Mouse (Mus musculus) neural tube, embryonic 13.5 days (tissue): ENCODE measurements around the gene Taf1b. TPM values are rescaled to one million over a fixed set of nuclear protein-coding genes. Genes with fewer than 3 reads are reported as not detected.
A peak's percentile ranks its signal among the peaks of the same experiment; 100 is the strongest.
"Not testable (repeated sequence)": the region's sequence is repeated elsewhere in the genome, so short reads cannot be mapped to it uniquely, and the experiment has no call there.

ENCODE experiments used
- ATAC-seq: fragments of 200-750 bp; cut with Nextera tagmentation; 2 replicates; pipeline ENCODE4 v1.8.0; 2017; ENCODE audit warnings: low read depth, mild to moderate bottlenecking, moderate TSS enrichment, moderate library complexity
- H3K27ac ChIP-seq: fragments of 300-500 bp; sonication (generic); replicated peaks from 2 replicates; pipeline ENCODE4 v1.5.1; 2015; ENCODE audit warnings: moderate library complexity, mild to moderate bottlenecking, inconsistent platforms
- H3K27me3 ChIP-seq: fragments of 300-500 bp; sonication (generic); 2 replicates; pipeline ENCODE4 v1.6.1; 2015; ENCODE audit warnings: mild to moderate bottlenecking, inconsistent platforms
- H3K36me3 ChIP-seq: fragments of 300-500 bp; sonication (generic); 2 replicates; pipeline ENCODE4 v1.6.1; 2015; ENCODE audit warnings: mild to moderate bottlenecking, inconsistent platforms
- H3K4me1 ChIP-seq: fragments of 300-500 bp; sonication (generic); replicated peaks from 2 replicates; pipeline ENCODE4 v1.6.1; 2015; ENCODE audit warnings: inconsistent platforms
- H3K4me2 ChIP-seq: fragments of 300-500 bp; sonication (generic); 2 replicates; pipeline ENCODE4 v1.6.1; 2015; ENCODE audit warnings: inconsistent platforms, mild to moderate bottlenecking, moderate library complexity
- H3K4me3 ChIP-seq: fragments of 300-500 bp; sonication (generic); 2 replicates; pipeline ENCODE4 v1.5.1; 2015; ENCODE audit warnings: mild to moderate bottlenecking, inconsistent platforms
- H3K9ac ChIP-seq: fragments of 300-500 bp; sonication (generic); 2 replicates; pipeline ENCODE4 v1.6.1; 2015; ENCODE audit warnings: moderate library complexity, mild to moderate bottlenecking, inconsistent platforms
- H3K9me3 ChIP-seq: fragments of 300-500 bp; sonication (generic); 2 replicates; pipeline ENCODE4 v1.6.1; 2016; ENCODE audit warnings: inconsistent platforms
- WGBS: fragments of 180-500 bp; shearing (Covaris S2); methylation state at CpG from one replicate; pipeline ENCODE4 v1.1.7; 2015; 5-methylcytosine and 5-hydroxymethylcytosine counted together
- polyA plus RNA-seq: library from polyadenylated mRNA; unstranded; fragments of >200 nt; fragmentation: Nextera tagmentation; extraction: Ambion mirVana; gene quantifications from 2 replicates; pipeline ENCODE4 v1.2.1, GENCODE M21; 2015

Taf1b gene
- polyA plus RNA-seq, 1 experiment from 2014 or later: 33.8 TPM

DNA sequence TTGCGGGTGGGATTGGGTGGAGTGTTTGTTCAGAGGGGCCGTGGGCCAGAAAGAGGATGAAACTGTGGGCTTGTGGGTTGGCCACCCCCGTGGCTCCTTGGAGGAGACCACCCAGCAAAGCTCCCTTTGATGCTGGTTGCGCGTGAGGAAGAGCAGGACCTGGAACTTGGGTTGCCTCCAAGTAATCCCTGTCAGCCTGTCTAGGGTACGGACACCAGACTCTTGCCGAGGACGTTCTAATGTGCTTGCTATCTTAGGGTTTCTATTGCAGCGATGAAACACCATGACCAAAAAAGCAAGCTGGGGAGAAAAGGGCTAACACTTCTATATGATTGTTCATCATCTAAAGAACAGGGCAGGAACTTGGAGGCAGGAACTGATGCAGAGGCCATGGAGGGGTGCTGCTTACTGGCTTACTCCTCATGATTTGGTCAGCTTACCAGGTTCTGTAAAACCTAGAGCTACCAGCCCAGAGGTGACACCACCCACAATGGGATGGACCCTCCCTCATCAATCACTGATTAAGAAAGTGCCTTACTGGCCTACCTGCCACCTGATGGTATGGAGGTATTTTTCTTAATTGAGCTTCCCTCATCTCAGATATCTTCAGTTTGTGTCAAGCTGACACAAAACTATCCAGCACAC is 804 bp downstream of the Taf1b start:
- peak; percentile 82 for ATAC-seq
- peak overlapping the region; percentile 60 for H3K4me2 ChIP-seq
- peak overlapping the region; percentile 76 for H3K9ac ChIP-seq
- H3K4me1 ChIP-seq, H3K36me3 ChIP-seq, H3K27me3 ChIP-seq, H3K9me3 ChIP-seq: not testable (repeated sequence)
- peak overlapping the region; percentile 57; the same call in 1 of the 2 replicates for H3K27ac ChIP-seq
- 5% methylated on average over 9 of the region's 9 CpGs for WGBS
- peak overlapping the region; percentile 68 for H3K4me3 ChIP-seq

GRCm38 (mm10) chr12:24517118-24517517 is 19.0 kb downstream of the Taf1b start:
- Histone ChIP-seq H3K4me2 (no peak overlapping the region), H3K4me1 (no peaks in the 10 kb centered on the region), H3K27me3 (no peaks in the 10 kb centered on the region), H3K27ac (no peak overlapping the region), H3K4me3 (no peak overlapping the region), H3K36me3 (peaks cover 79% of the 10 kb centered on the region), H3K9ac (no peak overlapping the region), H3K9me3 (no peaks in the 10 kb centered on the region)
- WGBS: 93% methylated on average over 8 of the region's 8 CpGs
- ATAC-seq: no peak

DNA sequence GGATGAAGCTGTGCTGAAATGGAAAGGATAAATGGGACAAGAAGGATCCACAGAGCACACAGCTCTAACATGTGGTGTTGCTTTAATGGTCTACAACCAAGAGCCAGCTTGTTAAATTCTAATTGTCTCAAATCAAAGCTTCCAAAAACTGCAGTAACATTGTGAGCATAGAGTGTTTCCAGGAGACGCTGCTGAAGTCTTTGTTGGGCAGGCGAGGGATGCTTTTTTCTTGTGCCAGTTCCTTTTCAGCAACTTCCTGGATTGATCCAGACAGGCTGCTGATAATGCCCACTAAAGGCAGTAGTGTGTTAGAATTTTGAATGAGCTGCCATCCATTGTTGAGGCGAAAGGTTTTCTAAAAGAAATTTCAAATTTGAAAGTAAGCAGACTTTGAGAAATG is 22.9 kb downstream of the Taf1b start:
- H3K36me3 ChIP-seq: peaks cover 63% of the 10 kb centered on the region
- H3K27me3 ChIP-seq: no peaks in the 10 kb centered on the region
- no peaks in the 10 kb centered on the region for H3K9me3 ChIP-seq
- no peak overlapping the region for H3K27ac ChIP-seq
- no peak overlapping the region for H3K4me3 ChIP-seq
- no peak overlapping the region for H3K9ac ChIP-seq
- no peaks in the 10 kb centered on the region for H3K4me1 ChIP-seq
- H3K4me2 ChIP-seq: no peak overlapping the region
- WGBS: 81% methylated on average over 3 of the region's 3 CpGs
- ATAC-seq: no peak

DNA sequence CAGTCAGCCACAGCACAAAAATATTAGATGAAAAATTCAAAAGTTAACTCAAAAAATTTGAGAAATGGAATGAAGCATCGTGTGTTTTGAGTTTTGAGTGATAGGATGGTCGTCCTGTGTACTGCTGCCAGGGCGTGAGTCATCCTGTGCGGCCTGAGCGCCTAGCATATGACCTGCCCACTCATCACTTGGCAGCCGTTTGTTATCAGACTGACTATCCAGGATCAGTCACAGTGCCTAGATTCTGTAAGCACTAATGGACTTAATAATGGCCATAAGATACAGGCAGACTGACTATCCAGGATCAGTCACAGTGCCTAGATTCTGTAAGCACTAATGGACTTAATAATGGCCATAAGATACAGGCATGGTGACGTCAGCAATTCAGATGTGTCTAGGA is 26.9 kb downstream of the Taf1b start:
- H3K4me1 ChIP-seq, H3K4me2 ChIP-seq, H3K9me3 ChIP-seq, H3K4me3 ChIP-seq, H3K27me3 ChIP-seq, H3K27ac ChIP-seq, H3K9ac ChIP-seq, ATAC-seq: not testable (repeated sequence)
- 89% methylated on average over 7 of the region's 7 CpGs for WGBS
- peaks cover 40% of the 10 kb centered on the region for H3K36me3 ChIP-seq

- H3K4me3 ChIP-seq: no peak overlapping the region
- ATAC-seq: no peak
- no peak overlapping the region for H3K27ac ChIP-seq
- no peak overlapping the region for H3K9ac ChIP-seq
- no peaks in the 10 kb centered on the region for H3K9me3 ChIP-seq
- H3K4me1 ChIP-seq: peaks cover 21% of the 10 kb centered on the region
- no peak overlapping the region for H3K4me2 ChIP-seq
- peaks cover 22% of the 10 kb centered on the region for H3K36me3 ChIP-seq
- WGBS: 53% methylated on average over 5 of the region's 5 CpGs
- no peaks in the 10 kb centered on the region for H3K27me3 ChIP-seq
Observed at GRCm38 (mm10) chr12:24536390-24536789, 38.2 kb downstream of the Taf1b start.

GRCm38 (mm10) chr12:24537201-24537600 is 39.0 kb downstream of the Taf1b start:
- 51% methylated on average over 2 of the region's 2 CpGs for WGBS
- ATAC-seq: no peak
- H3K27ac ChIP-seq: no peak overlapping the region

GRCm38 (mm10) chr12:24537965-24538364 is 39.8 kb downstream of the Taf1b start:
- Histone ChIP-seq H3K4me1 (peaks cover 21% of the 10 kb centered on the region), H3K4me2 (no peak overlapping the region), H3K9ac (no peak overlapping the region), H3K9me3 (no peaks in the 10 kb centered on the region), H3K27ac (no peak overlapping the region), H3K27me3 (no peaks in the 10 kb centered on the region), H3K36me3 (peaks cover 14% of the 10 kb centered on the region), H3K4me3 (no peak overlapping the region)
- 77% methylated on average over 4 of the region's 4 CpGs for WGBS
- no peak for ATAC-seq

More at GRCm38 (mm10) chr12:24537201-24537600, 39.0 kb downstream of the Taf1b start:
- Histone ChIP-seq H3K36me3 (peaks cover 17% of the 10 kb centered on the region), H3K4me2 (no peak overlapping the region), H3K4me1 (peaks cover 21% of the 10 kb centered on the region), H3K9ac (no peak overlapping the region), H3K9me3 (no peaks in the 10 kb centered on the region), H3K27me3 (no peaks in the 10 kb centered on the region), H3K4me3 (no peak overlapping the region)

- Histone ChIP-seq H3K4me1 (peaks cover 12% of the 10 kb centered on the region; the same call in 1 of the 2 replicates), H3K36me3 (peaks cover 27% of the 10 kb centered on the region), H3K4me2 (no peak overlapping the region), H3K4me3 (no peak overlapping the region), H3K9me3 (no peaks in the 10 kb centered on the region), H3K27me3 (no peaks in the 10 kb centered on the region), H3K9ac (no peak overlapping the region), H3K27ac (no peak overlapping the region)
- 87% methylated on average over 16 of the region's 16 CpGs for WGBS
- ATAC-seq: no peak
Observed at GRCm38 (mm10) chr12:24541426-24542154, 43.4 kb downstream of the Taf1b start.

- H3K4me3 ChIP-seq: no peak overlapping the region
- WGBS: 85% methylated on average over 8 of the region's 8 CpGs
- H3K4me2 ChIP-seq: no peak overlapping the region
- H3K4me1 ChIP-seq: no peaks in the 10 kb centered on the region
- no peak overlapping the region for H3K9ac ChIP-seq
- H3K36me3 ChIP-seq: peaks cover 50% of the 10 kb centered on the region
- no peak for ATAC-seq
- no peaks in the 10 kb centered on the region for H3K9me3 ChIP-seq
- no peak overlapping the region for H3K27ac ChIP-seq
- H3K27me3 ChIP-seq: no peaks in the 10 kb centered on the region
Observed at GRCm38 (mm10) chr12:24547686-24548085, 49.5 kb downstream of the Taf1b start.

- Histone ChIP-seq H3K9ac (no peak overlapping the region), H3K9me3 (no peaks in the 10 kb centered on the region), H3K27ac (no peak overlapping the region), H3K4me3 (no peak overlapping the region), H3K27me3 (no peaks in the 10 kb centered on the region), H3K36me3 (peaks cover 52% of the 10 kb centered on the region), H3K4me2 (no peak overlapping the region), H3K4me1 (no peaks in the 10 kb centered on the region)
- WGBS: 85% methylated on average over 6 of the region's 6 CpGs
- ATAC-seq: no peak
Observed at GRCm38 (mm10) chr12:24548885-24549284, 50.7 kb downstream of the Taf1b start.

DNA sequence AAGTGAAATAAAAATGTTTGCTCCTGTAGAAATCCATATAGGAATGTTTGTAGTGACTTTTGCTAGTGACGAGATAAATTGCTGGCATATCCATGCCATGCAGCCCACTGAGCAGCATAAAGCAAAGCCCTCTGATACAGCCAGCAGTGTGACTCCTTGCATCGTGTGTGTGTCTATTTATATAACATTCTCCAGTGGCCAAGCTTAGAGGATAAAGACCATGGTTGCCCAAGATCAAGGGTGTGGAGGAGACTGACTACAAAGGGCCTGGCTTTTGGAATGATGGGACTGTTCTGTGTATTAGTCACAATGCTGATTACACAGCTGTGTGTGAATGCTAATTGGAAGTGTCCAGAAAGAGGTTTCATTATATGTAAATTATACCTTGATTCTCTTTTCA is 54.4 kb downstream of the Taf1b start:
- Histone ChIP-seq H3K36me3 (peaks cover 43% of the 10 kb centered on the region), H3K27me3 (no peaks in the 10 kb centered on the region), H3K4me2 (no peak overlapping the region), H3K4me3 (no peak overlapping the region), H3K9ac (no peak overlapping the region), H3K9me3 (no peaks in the 10 kb centered on the region), H3K27ac (no peak overlapping the region), H3K4me1 (no peaks in the 10 kb centered on the region)
- no peak for ATAC-seq
- 83% methylated on average over 2 of the region's 2 CpGs for WGBS

DNA sequence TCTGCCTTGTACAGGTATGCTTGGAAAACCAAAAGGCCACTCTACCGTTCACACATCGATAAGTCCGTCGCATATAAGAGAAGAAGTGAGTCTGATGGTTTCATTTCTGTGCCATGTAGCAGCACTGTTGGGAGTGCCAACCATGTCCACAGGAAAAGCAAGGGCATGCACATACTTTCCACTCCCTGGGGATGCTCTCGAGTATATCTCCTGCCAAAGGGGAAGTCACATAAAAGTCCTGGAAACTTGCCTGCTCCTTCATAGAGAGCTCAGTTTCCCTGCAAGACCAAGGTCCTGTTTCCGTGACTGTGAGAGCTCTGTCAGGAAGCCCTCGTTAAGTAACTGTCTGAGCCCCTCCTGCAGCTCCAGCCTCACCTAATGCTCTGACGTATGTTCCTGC is 57.8 kb downstream of the Taf1b start:
- Histone ChIP-seq H3K4me2 (no peak overlapping the region), H3K27me3 (no peaks in the 10 kb centered on the region), H3K27ac (no peak overlapping the region), H3K36me3 (peaks cover 37% of the 10 kb centered on the region), H3K4me1 (no peaks in the 10 kb centered on the region), H3K4me3 (no peak overlapping the region), H3K9me3 (no peaks in the 10 kb centered on the region), H3K9ac (no peak overlapping the region)
- 81% methylated on average over 8 of the region's 8 CpGs for WGBS
- ATAC-seq: no peak
